Mouse (Mus musculus) C2C12 (cell line): ENCODE data around the gene Pla2g15.

Experiments
- CEBPB ChIP-seq: IDR thresholded peaks from one replicate; pipeline ENCODE4 v1.6.1; 2011; ENCODE audit warnings: low read depth, mild to moderate bottlenecking, control low read depth, moderate library complexity
- CTCF ChIP-seq: IDR thresholded peaks from one replicate; pipeline ENCODE4 v1.5.1; 2011; ENCODE audit not compliant: control insufficient read depth, insufficient read depth, insufficient read length
- FOSL1 ChIP-seq: IDR thresholded peaks from one replicate; pipeline ENCODE4 v1.8.0; 2011; ENCODE audit warnings: mild to moderate bottlenecking, low read length; ENCODE audit not compliant: poor library complexity, insufficient read depth, severe bottlenecking
- MAX ChIP-seq: IDR thresholded peaks from one replicate; pipeline ENCODE4 v1.6.1; 2011; ENCODE audit warnings: mild to moderate bottlenecking, control low read depth
- MYOD1 ChIP-seq: IDR thresholded peaks from one replicate; pipeline ENCODE4 v1.6.1; 2011; ENCODE audit warnings: low read depth; ENCODE audit not compliant: control insufficient read depth, insufficient read length
- MYOG ChIP-seq: IDR thresholded peaks from one replicate; pipeline ENCODE4 v1.6.1; 2011; ENCODE audit not compliant: control insufficient read depth, insufficient read length; ENCODE audit errors: extremely low read depth
- USF1 ChIP-seq: IDR thresholded peaks from one replicate; pipeline ENCODE4 v1.6.1; 2011; ENCODE audit warnings: low read depth, mild to moderate bottlenecking, control low read depth, moderate library complexity

DNA sequence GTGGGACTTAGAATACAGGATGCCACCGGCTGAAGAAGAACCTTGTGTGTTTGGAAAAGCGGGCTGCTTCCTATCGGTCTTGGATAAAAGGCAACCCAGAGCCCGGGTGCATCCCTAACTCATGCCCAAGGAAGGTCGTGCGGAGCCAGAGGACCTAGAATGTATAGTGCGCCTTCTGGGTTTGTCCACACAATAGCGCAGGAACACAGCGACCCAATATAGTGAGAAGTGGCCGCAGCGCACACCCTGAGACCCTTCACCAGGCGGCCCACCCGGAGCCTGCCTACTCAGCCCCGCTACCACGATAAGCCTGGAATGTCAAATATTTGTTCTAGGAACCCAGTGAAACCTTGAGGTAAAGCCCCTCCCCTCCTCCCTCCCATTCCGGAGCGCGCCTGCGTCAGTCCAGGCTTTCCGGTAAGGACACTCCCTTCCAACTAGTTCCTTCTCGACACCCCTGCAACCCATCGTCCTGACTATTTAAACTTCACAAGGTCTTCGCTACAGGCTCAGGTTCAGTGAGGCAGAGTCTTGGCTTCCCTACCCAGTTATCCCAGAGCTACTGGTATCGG lies 12.2 kb upstream of the Pla2g15 start:
- TF ChIP-seq CTCF (no peak), USF1 (no peak), CEBPB (no peak), MYOD1 (no peak), MYOG (no peak), MAX (no peak), FOSL1 (no peak)
